Mouse (Mus musculus): ENCODE results near the gene Pappa.

GRCm38 (mm10) chr4:65372731-65373130, 248.8 kb downstream of the Pappa start:
- TF ChIP-seq CTCF (IDR thresholded peaks at IDR 0.05; ENCODE audit: insufficient read depth, low read length) = no peak
- no peak for TF ChIP-seq POLR2A (IDR thresholded peaks at IDR 0.05; ENCODE audit: borderline replicate concordance, extremely low read depth, low read depth, low read length)

Measured in lung, adult 2 months (tissue).